Mouse (Mus musculus) ovary, postnatal 36 days (tissue): ENCODE measurements around the gene Dnajc8.
"Not testable (repeated sequence)": the region's sequence is repeated elsewhere in the genome, so short reads cannot be mapped to it uniquely, and the experiment has no call there.

ENCODE experiments used
- DNase-seq: peaks from one replicate; pipeline ENCODE4 v3.0.0; 2022; ENCODE audit warnings: low spot score, mixed read lengths

Gene Dnajc8

DNA sequence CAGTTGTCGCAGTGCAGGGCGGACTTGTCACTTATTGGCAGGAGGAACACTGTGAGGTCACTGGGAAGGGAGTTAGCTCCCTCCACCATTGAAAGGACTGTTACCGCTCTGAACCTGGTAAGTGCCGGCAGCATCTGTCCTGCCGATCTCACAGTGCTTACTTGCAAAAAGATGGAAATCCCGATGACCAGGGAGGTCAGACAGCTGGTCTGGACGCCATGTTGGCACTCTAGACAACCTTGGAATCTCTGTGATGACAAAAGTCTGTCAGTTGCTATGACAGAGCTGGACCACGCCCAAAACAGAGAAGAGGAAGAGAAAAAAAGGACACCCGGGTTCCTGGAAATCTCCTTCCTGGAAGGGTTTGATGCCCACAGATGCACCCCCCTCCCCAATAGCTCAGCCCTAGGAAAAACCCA, 32.0 kb downstream of the Dnajc8 start:
- DNase-seq = no peak

DNA sequence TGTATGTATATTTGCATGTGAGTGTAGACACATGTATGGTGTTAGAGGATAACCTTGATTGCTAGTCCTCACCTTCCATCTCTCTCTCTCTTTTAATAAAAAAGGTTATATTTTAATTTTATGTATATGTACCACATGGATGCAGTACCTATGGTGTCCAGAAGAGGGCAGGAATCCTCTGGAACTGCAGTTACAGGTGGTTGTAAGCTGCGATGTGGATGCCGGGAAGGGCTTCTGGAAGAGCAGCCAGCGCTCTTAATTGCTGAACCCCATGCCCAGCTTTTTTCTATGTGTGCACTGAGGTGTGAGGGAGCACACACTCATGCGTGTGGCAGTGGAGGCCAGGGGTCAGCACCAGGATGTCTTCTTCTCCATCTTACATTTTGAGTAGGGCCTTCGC, 33.8 kb downstream of the Dnajc8 start:
- DNase-seq = no peak

DNA sequence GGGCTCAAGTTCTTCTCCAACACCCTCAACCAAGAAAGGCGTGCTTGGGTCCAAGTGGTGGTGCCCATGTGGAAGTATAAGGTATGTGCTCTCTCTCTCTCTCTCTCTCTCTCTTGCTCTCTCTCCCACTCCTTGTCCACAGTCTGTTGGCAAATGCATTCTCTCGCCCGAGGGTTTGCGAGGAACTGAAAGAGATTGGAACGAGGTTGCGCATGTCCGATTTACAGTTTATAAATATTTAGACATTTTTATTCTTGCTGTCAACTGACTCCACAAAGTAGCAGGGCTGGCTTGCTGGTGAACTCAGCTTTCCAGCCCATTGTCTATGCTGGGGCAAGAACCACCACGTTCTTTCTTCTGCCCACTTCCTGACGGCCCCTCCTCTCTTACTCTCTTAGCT, 35.8 kb downstream of the Dnajc8 start:
- no peak for DNase-seq

DNA sequence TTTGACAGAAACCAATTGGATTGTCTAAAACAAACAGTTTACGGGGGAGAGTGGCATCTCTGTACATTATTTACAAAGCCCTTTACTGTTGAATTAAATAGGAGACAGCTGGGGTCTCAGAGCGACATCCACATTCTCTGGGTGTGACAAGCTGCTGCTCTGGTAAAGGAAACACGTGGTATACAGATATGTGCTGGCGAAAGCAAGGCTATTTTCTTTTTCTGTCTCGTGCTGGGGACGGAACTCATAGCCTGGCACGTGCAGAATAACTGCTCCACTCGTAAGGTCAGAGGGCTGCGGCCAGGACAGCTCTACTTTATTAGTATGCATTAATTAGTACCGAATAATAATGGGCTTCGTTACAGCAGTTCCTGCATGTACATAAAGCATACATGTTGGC, 38.0 kb downstream of the Dnajc8 start:
- DNase-seq = no peak

DNA sequence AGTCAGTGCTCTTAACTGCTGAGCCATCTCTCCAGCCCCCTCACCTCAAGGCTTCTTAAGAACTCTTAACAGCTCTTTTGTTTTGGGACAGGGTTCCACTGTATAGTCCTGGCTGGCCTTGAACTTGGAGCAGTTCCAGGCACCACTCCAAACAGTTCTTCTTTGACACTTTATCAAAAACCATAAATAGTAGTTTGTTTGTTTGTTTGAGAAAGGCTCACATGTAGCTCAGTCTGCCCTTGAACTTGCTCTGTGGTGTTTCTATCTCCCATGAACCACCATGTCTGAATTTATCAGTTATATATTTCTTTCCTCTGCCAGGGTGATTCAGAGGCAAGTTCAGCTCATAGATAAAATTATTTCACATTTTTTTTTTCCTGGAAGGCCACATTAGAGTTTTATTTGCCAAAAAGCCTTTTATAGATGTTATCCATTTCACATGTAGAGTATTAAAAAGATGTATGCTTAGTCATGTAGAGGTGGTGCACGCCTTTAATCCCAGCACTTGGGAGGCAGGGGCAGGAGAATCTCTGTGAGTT, 39.5 kb downstream of the Dnajc8 start:
- no peak for DNase-seq

DNA sequence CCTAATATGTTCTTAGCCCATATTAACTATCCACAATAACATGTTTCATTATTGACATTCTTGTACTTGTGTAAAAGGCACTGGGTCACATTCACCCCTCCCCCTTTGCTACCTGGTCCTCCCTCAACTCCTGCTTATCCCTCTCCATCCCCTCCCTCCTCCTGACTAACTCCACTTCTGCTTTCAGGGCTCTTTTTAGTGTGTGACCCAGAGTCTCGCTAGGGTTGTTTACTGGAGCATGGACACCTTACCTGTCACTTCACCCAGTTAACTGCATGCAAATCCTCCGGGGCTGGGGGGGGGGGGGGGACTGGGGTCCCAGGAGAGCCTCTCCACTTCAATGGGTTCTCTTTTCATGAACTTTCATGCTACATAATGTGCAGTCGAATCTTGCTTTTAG, 48.4 kb downstream of the Dnajc8 start:
- no peak for DNase-seq

DNA sequence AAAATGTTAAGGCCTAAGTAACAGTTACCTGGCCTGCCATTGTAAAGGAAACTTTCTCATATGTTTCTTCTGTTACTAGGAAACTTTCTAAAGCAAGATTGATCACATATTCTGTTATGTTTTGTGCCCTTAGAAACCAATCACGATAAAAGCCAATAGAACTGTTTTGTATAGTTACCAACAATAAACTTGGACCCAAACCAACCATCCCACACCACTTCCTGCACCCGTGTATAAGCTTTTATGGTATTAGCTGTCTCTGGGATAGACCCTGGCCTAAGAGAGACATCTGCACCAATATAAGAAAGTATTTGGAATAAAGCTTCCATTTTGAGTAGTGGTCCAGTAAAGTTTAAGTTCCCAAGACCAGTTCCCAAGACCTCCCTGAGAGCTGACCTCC, 49.6 kb downstream of the Dnajc8 start:
- no peak for DNase-seq

DNA sequence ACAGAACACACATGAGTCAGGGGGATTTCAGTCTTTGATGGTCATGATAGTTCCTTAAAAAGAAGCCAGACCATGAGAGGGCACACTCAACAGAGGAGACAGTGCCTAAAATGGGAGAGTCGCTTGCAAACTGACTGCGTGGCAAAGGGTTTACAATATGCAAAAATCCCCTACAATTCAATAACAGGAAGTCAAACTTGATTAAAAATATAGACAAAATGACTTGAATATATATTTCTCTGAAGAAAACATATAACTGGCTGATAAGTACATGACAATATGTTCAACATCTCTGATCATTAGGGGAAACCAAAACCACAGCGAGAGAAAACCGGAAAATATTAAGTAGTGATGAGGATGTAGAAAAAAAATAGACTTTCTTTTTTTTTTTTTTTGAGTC, 50.9 kb downstream of the Dnajc8 start:
- no peak for DNase-seq

DNA sequence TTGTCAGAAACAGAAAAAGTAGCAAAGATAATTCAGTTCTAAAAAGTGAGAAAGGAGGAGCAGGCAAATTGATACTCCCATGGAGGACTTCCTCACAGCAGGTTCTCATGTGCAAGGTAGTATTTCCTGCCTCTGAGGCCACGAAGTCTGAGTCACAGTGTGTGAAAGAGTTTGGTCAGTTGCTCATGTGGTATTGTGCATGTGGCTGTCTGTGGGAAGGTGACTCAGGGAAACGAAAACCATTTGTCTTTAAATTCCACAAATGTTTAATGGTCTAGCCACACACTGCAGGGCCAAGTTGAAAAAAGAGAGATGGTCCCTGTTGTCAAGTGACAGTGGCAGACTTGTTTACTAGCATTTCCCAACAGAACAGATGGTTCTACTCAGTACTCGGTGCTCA, 53.2 kb downstream of the Dnajc8 start:
- DNase-seq = no peak

DNA sequence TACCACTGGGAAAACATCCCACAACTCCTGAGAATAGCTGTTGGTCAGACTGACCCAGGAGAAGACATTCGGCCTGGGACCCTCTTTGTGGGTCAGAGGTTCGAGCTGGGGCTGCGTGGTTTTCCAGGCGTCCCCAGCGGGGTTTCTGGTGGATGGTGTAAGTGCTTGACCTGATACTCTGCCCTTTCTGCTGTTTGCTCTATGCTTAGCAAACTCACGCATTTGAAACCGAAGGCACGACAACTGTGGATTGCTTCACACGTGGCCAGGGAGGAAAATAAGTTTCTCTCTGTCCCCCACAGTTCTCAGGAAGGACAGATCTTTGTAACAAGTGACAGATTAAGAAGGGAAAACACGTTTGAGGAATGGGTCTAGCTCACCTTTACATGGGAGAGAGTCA, 55.3 kb downstream of the Dnajc8 start:
- DNase-seq = no peak

DNA sequence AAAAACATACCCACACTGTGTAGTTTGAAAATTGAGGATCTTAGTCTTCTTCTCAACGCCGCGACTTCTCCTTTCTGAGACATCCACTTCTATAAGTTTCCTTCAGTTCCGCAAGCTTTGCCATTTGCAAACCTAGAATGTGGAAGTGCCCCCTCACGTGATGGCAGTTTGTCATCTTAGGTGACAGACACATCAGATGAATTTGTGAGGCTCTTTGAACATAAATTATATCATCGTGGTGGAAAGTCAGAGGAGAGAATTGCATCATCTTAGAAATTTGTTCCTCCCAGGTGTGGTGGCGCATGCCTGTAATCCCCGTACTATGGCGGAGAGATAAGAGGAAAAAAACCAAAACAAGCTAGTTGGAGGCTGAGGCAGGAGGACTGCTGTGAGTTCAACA, 57.6 kb downstream of the Dnajc8 start:
- DNase-seq = no peak

DNA sequence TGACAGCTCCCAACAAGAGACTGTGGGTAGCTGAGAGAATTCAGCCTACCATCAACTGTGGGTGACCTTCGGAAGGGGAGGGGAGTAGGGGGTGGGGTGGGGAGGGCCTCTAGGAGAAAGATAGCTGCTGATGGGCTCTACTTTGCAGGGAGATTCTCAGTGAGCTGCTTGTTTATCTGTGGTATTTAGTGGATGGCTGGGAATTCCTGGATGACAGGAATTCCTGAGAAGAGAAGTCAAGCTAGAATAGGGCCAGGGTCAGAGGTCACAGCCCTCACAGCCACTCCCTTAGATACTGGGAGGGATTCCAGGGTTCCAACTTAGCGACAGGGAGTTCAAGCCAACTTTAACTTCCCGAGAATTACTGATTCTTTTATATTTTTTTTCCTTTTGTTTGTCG, 58.8 kb downstream of the Dnajc8 start:
- DNase-seq = no peak

DNA sequence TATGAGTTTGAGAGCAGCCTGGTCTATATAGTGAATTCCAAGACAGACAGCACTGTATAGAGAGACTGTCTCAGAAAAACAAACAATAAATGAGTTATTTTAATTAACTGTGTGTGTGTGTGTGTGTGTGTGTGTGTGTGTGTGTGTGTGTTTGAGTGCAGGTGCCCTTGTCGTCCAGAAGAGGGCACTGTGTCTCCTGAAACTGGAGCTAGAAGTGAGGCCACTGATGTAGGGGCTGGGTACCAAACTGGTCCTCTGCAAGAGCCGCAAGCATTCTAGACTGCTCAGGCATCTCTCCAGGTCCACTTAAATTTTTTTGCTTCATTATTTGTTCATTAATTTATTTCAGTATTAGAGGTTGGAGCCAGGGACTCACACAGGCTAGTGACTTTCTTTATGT, 63.5 kb downstream of the Dnajc8 start:
- DNase-seq = no peak

DNA sequence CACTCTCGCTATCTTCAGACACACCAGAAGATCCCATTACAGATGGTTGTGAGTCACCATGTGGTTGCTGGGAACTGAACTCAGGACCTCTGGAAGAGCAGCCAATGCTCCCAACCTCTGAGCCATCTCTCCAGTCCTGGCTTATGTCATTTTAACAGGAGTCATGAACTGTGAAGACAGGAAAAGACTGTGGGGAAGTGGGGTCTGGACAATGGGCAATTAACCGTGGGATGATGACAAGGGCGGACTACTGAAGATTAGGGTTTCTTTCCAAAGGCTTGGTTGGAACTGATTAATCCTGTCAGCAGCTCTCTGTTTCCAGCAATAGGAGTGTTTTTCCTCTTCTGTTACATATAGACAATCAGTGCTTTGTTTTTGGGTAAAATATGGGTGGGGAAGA, 64.4 kb downstream of the Dnajc8 start:
- DNase-seq = no peak

DNA sequence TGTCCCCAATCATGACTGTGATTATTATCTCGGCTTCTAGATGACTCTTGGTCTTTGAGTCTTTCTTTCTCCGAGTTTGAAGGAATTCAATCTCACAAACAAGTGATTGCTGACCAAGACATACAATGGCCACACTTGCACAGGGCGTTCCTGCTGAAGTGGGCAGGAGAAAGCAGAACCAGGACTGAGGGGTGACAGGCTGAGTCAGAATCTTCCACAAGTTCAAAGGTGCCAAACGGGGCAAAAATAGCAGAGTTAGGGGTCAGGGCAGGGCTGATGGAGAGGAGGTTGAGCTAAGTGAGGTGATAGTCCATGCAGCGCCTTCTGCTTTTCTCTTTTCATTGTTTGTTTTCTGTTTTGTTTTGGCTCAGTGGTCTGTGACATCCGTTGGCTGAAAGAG, 65.1 kb downstream of the Dnajc8 start:
- DNase-seq = no peak

DNA sequence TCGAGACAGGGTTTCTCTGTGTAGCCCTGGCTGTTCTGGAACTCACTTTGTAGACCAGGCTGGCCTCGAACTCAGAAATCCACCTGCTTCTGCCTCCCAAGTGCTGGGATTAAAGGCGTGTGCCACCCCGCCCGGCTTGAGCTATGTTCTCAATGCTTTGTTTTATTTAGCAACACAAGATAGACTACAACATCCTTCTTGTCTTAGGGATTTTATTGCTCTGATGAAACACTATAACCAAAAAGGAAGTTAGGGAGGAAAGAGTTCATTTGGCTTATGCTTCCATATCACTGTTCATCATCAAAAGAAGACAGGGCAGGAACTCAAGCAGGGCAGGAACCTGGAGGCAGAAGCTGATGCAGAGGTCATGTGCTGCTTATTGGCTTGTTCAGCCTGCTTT, 65.9 kb downstream of the Dnajc8 start:
- not testable (repeated sequence) for DNase-seq
